Mouse (Mus musculus) ES-Bruce4 (cell line): Measurements from ENCODE around the gene Sp1. TPM values are rescaled to one million over a fixed set of nuclear protein-coding genes. Genes with fewer than 3 reads are reported as not detected.

ENCODE experiments used
- H3K27ac ChIP-seq: 2 replicates; pipeline ENCODE4 v1.5.1; 2012; ENCODE audit warnings: low read length, inconsistent platforms; ENCODE audit not compliant: insufficient read depth
- H3K27me3 ChIP-seq: 2 replicates; pipeline ENCODE4 v1.6.1; 2012; ENCODE audit warnings: mild to moderate bottlenecking, low read length, inconsistent platforms; ENCODE audit not compliant: control insufficient read depth, poor library complexity, insufficient read depth, severe bottlenecking
- H3K36me3 ChIP-seq: 2 replicates; pipeline ENCODE4 v1.6.1; 2012; ENCODE audit warnings: inconsistent platforms, mild to moderate bottlenecking, low read length, moderate library complexity; ENCODE audit not compliant: control insufficient read depth, poor library complexity, insufficient read depth, severe bottlenecking
- H3K4me1 ChIP-seq: one replicate; pipeline ENCODE4 v1.8.1; 2011; ENCODE audit warnings: low read length; ENCODE audit not compliant: control insufficient read depth, insufficient read depth
- H3K4me3 ChIP-seq: 2 replicates; pipeline ENCODE4 v1.5.1; 2011; ENCODE audit warnings: low read depth, mild to moderate bottlenecking, low read length
- H3K9ac ChIP-seq: 2 replicates; pipeline ENCODE4 v1.6.1; 2012; ENCODE audit warnings: low read depth, mild to moderate bottlenecking, inconsistent platforms; ENCODE audit not compliant: poor library complexity, severe bottlenecking
- H3K9me3 ChIP-seq: replicated peaks from 2 replicates; pipeline ENCODE4 v1.6.1; 2012; ENCODE audit warnings: mild to moderate bottlenecking, low read length, inconsistent platforms; ENCODE audit not compliant: control insufficient read depth, poor library complexity, insufficient read depth, severe bottlenecking
- CTCF ChIP-seq: IDR thresholded peaks from one replicate; pipeline ENCODE4 v1.8.1; 2011; ENCODE audit warnings: low read depth, low read length
- EP300 ChIP-seq: IDR thresholded peaks from 2 replicates; pipeline ENCODE4 v1.6.1; 2011; ENCODE audit warnings: low read depth, low read length; ENCODE audit not compliant: insufficient read depth
- POLR2A ChIP-seq: IDR thresholded peaks from one replicate; pipeline ENCODE4 v1.8.1; 2011; ENCODE audit warnings: low read length; ENCODE audit not compliant: insufficient read depth
- polyA plus RNA-seq: library from polyadenylated mRNA; stranded (reverse); fragments of >200 nt; gene quantifications from 2 replicates; pipeline ENCODE4 v1.2.4, GENCODE M21; 2011; ENCODE audit warnings: low read depth; ENCODE audit not compliant: missing spikeins, insufficient read depth, insufficient read length

Sp1 gene
- polyA plus RNA-seq, 1 experiment: 106 TPM

DNA sequence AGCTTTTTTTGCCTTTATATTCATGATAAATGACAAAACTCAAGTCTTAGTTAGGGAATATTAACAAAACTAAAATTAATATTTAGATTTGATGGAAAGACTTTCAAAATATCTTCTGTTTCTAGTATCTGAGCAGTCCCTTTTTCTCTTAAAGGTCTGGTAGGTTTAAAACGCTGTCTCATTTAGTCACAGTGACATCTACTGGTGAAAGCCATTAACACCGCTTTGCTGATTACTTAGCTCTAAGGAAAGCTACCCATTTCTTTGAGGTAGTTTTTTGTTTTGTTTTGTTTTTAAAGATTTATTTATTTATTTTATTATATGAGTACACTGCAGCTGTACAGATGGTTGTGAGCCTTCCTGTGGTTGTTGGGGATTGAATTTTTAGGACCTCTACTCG lies 15.5 kb downstream of the Sp1 start:
- H3K27me3 ChIP-seq: no peaks in the 10 kb centered on the region
- no peak overlapping the region for H3K9ac ChIP-seq
- H3K9me3 ChIP-seq: no peaks in the 10 kb centered on the region
- no peak overlapping the region for H3K4me3 ChIP-seq
- H3K36me3 ChIP-seq: peaks cover 56% of the 10 kb centered on the region
- no peak overlapping the region for H3K27ac ChIP-seq
- no peaks in the 10 kb centered on the region for H3K4me1 ChIP-seq
- TF ChIP-seq CTCF: no peak
- no peak for TF ChIP-seq EP300
- TF ChIP-seq POLR2A: no peak

DNA sequence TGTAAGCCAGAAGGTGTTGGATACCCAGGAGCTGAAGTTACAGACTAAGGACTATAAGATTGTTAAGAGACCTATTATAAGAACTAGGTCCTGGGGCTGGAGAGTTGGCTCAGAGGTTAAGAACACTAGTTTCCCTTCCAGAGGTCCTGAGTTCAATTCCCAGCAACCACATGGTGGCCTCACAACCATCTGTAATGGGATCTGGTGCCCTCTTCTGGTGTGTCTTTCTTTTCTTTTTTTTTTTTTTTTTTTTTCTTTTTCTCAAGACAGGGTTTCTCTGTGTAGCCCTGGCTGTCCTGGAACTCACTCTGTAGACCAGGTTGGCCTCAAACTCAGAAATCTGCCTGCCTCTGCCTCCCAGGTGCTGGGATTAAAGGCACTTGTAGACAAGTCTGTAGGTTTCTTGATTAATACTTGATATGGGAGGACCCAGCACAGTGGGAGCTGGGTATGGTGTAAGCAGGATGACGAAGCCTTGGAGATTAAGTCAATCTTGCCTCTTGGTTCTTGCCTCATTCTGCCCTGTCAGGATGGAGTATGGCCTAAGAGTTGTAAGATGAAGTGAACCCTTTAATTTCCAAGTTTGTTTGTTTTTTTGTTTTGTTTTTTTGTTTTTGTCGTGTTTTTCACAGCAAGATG lies 17.8 kb downstream of the Sp1 start:
- H3K36me3 ChIP-seq: peaks cover 64% of the 10 kb centered on the region
- no peaks in the 10 kb centered on the region for H3K27me3 ChIP-seq
- no peak overlapping the region for H3K4me3 ChIP-seq
- no peak overlapping the region for H3K27ac ChIP-seq
- TF ChIP-seq POLR2A (no peak), EP300 (no peak), CTCF (no peak)
- H3K9ac ChIP-seq: no peak overlapping the region
- H3K9me3 ChIP-seq: no peaks in the 10 kb centered on the region
- no peaks in the 10 kb centered on the region for H3K4me1 ChIP-seq

DNA sequence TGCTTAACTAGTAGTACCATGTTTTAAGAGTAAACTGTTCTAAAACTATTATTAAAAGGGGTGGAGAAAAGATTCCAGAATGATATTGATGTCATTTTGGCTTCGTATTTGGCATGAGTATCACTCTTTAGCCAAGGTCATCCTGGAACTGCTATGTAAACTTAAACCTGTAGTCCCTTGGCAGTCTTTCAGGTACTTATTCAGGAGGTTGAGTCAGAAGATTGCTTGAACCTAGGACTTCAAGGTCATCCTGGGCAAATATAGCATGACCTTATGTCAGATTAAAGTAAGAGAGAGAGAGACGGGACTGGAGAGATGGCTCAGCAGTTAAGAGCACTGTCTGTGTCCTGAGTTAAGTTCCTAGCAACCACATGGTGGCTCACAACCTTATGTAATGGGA lies 18.7 kb downstream of the Sp1 start:
- peaks cover 69% of the 10 kb centered on the region for H3K36me3 ChIP-seq
- no peak overlapping the region for H3K4me3 ChIP-seq
- no peaks in the 10 kb centered on the region for H3K27me3 ChIP-seq
- H3K4me1 ChIP-seq: no peaks in the 10 kb centered on the region
- H3K27ac ChIP-seq: no peak overlapping the region
- TF ChIP-seq EP300 (no peak), POLR2A (no peak), CTCF (no peak)
- no peaks in the 10 kb centered on the region for H3K9me3 ChIP-seq
- no peak overlapping the region for H3K9ac ChIP-seq

DNA sequence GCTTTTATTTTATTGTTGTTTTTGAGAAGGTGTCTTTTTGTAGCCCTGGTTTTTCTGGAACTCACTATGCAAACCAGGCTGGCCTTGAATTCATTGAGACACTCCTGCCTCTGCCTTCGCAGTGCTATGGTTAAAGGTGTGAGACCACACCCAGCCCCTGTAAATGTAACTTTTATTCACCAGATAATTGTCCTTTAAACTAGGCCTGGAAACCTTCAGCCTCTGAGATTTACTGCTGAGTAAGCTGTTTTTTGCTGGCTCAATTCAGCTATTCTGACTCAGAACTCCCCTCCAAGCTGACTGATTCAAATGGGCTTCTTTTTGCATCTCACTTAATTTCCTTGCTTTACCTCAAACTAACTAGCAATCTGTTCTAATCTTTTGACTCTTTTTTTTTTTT lies 21.0 kb downstream of the Sp1 start:
- H3K4me3 ChIP-seq: no peak overlapping the region
- no peak overlapping the region for H3K27ac ChIP-seq
- no peaks in the 10 kb centered on the region for H3K27me3 ChIP-seq
- H3K9ac ChIP-seq: no peak overlapping the region
- no peaks in the 10 kb centered on the region for H3K9me3 ChIP-seq
- TF ChIP-seq POLR2A (no peak), EP300 (no peak), CTCF (no peak)
- H3K36me3 ChIP-seq: peaks cover 77% of the 10 kb centered on the region
- H3K4me1 ChIP-seq: no peaks in the 10 kb centered on the region

DNA sequence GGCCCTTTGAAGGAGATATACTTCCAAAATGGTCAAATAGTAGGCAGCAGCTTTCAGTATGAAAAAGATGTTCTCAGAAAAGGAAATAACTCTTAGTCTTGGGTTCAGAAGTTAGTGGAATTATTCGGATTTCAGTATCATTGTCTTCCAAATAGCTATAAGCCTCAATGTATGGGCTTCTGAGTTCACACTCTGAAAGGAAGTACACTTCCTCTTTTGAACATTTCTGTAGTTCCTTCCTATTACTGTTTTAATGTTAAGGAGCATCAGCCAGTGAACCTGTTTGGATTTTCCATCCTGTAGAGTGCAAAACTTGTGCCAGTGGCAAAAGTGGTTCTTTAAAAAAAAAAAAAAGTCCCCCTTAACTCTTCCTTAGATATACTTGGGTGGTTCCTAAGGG lies 26.1 kb downstream of the Sp1 start:
- no peak for TF ChIP-seq CTCF
- TF ChIP-seq POLR2A: no peak
- TF ChIP-seq EP300: no peak
- Histone ChIP-seq H3K4me1 (no peaks in the 10 kb centered on the region), H3K36me3 (peaks cover 81% of the 10 kb centered on the region), H3K9ac (no peak overlapping the region), H3K27me3 (no peaks in the 10 kb centered on the region), H3K9me3 (no peaks in the 10 kb centered on the region), H3K27ac (no peak overlapping the region), H3K4me3 (no peak overlapping the region)

DNA sequence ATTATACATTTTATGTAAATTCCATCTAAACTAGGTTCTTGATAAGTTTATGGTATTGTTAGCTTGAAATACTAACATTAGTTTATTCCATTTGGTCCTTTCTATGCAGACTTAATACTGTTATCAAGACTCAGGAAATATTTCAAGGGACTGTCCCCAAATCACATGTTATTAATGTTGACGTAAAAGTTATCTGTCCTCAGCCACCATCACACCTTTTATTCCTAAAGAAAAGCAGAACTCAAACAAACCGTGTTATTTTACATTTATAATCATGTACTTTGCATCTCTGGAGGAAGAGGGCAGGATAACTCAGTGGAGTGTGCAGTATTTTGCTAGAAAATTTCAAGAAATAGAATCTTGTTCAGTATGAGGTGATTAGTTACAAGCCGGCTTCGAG lies 27.2 kb downstream of the Sp1 start:
- no peak overlapping the region for H3K27ac ChIP-seq
- peaks cover 73% of the 10 kb centered on the region for H3K36me3 ChIP-seq
- no peaks in the 10 kb centered on the region for H3K27me3 ChIP-seq
- no peak overlapping the region for H3K9ac ChIP-seq
- TF ChIP-seq POLR2A: no peak
- no peak for TF ChIP-seq EP300
- TF ChIP-seq CTCF: no peak
- H3K9me3 ChIP-seq: no peaks in the 10 kb centered on the region
- H3K4me3 ChIP-seq: no peak overlapping the region
- H3K4me1 ChIP-seq: no peaks in the 10 kb centered on the region
